Mouse (Mus musculus): ENCODE measurements at regions not wholly inside any gene's neighbourhood (a gene's known extent, or its start where the extent isn't known, plus 50 kb on each side); places are given as distances from the start of the nearest gene placed in this dataset.

DNA sequence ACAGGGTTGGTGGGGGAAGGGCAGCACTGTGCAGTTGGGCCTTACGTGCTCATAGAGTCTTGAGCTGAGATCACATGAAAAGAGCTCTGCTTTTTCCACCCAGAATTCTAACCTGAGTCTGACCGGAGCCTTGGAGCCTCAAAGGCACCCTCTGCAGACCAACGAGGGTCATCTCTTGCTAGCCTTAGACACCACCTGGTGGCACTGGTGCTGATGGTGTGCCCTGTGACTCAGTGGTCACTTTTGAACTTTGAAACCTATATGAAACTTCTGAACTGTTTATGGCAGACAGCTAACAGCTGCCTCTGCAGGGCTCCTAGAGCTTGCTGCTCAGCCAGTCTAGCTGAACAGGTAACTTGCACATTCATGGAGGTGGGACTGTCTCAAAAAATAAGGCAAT, 118.5 kb downstream of the Zfp706 start:
- TF ChIP-seq POLR2A (IDR thresholded peaks at IDR 0.05; ENCODE audit: control insufficient read depth, low read depth, low read length) (no peak), CTCF (IDR thresholded peaks at IDR 0.05; ENCODE audit: control insufficient read depth, insufficient read depth, insufficient replicate concordance, low read depth, low read length) (no peak)

Measured in testis, adult 2 months (tissue).